Mouse (Mus musculus) heart, adult 2 months (tissue): ENCODE data around the gene Mrpl2.

Source experiments
- CTCF ChIP-seq: fragments of 200-600 bp; IDR thresholded peaks from 2 replicates; pipeline ENCODE4 v1.8.1; 2022; ENCODE audit warnings: antibody characterized with exemption, mild to moderate bottlenecking, moderate library complexity
- POLR2A ChIP-seq: fragments of 200-500 bp; IDR thresholded peaks from 2 replicates; pipeline ENCODE4 v1.6.1; 2011; ENCODE audit warnings: mild to moderate bottlenecking, low read depth, low read length, control low read depth; ENCODE audit not compliant: insufficient read depth

DNA sequence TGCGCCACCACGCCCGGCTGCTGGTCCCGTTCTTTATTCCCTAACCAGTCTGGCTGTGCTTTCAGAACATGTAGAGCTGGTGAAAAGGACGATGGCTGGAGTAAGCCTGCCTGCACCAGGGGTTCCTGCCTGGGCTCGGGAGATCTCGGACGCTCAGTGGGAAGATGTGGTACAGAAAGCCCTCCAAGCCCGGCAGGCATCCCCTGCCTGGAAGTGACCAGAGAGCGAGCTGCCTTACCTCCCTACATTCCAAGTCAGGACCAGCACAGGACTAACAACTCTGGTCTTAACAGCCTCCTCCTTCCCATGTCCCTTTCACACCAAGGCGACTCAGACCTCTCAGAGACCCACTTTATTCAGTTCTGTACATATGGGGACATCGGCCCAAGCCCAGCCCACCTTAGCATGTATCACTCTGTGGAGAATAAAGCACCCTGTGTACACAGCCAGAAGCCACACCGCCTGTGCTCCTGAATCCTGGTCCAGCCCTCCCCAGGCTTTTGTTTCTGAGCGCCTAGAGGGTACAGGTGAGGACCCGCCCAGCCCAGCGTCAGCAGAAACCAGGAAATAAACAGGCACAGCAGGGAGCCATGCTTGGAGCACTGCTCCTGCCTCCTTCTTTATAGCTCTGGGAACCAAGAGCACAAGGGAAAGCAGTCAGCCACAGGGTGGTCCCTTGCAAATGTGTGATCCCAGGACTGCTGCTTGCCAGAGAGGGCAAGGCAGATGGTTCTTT lies 36.8 kb downstream of the Mrpl2 start:
- TF ChIP-seq POLR2A (no peak), CTCF (no peak)
